Mouse (Mus musculus): ENCODE measurements around the gene Cdca4. TPM values are rescaled to one million over a fixed set of nuclear protein-coding genes. Genes with fewer than 3 reads are reported as not detected.

Gene Cdca4
- total and polyA plus RNA-seq, 3 experiments = 78.0 to 128 (median 78.0) TPM

- Histone ChIP-seq H3K27ac (ENCODE audit: insufficient read depth, low read depth) (no peak overlapping the region), H3K9ac (ENCODE audit: insufficient read depth, low read depth) (no peak overlapping the region), H3K79me2 (replicated peaks; ENCODE audit: control insufficient read depth, extremely low read depth, insufficient read depth, poor library complexity, severe bottlenecking) (no peaks in the 10 kb centered on the region), H3K4me3 (replicated peaks in 1 of 3; ENCODE audit: low read depth in 2 of 3, low read length in 2 of 3, poor library complexity in 1 of 3) (no peak overlapping the region), H3K4me2 (ENCODE audit: insufficient read depth, low read depth, poor library complexity, severe bottlenecking) (no peak overlapping the region), H3K4me1 (ENCODE audit: control insufficient read depth in 1 of 2, insufficient read depth in 2 of 2) (no peaks in the 10 kb centered on the region), H3K27me3 (replicated peaks) (no peaks in the 10 kb centered on the region), H3K36me3 (replicated peaks in 1 of 2; ENCODE audit: control insufficient read depth in 1 of 2, insufficient read depth in 1 of 2, low read length in 1 of 2) (peaks cover 14 to 44% of the 10 kb centered on the region in 2 experiments), H3K9me3 (replicated peaks; ENCODE audit: low read length) (peaks cover 39% of the 10 kb centered on the region)
- TF ChIP-seq KAT2A (IDR thresholded peaks at IDR 0.05; ENCODE audit: insufficient replicate concordance, low read length) = no peak
- TF ChIP-seq ZKSCAN1 (IDR thresholded peaks at IDR 0.05; ENCODE audit: borderline replicate concordance, low read depth, low read length) = no peak
- no peak for TF ChIP-seq MXI1 (IDR thresholded peaks at IDR 0.05; ENCODE audit: low read depth, low read length)
- TF ChIP-seq NELFE (IDR thresholded peaks at IDR 0.05; ENCODE audit: low read depth, low read length) = no peak
- no peak for TF ChIP-seq JUND (conservative IDR thresholded peaks at IDR 0.05; ENCODE audit: low read depth, low read length)
- TF ChIP-seq CHD1 (IDR thresholded peaks at IDR 0.05; ENCODE audit: low read depth, low read length) = no peak
- TF ChIP-seq JUN (IDR thresholded peaks at IDR 0.05; ENCODE audit: insufficient read depth, low read depth, low read length) = no peak
- no peak for TF ChIP-seq PAX5 (IDR thresholded peaks at IDR 0.05; ENCODE audit: low read length)
- TF ChIP-seq CTCF (conservative IDR thresholded peaks at IDR 0.05 in 1 of 2, IDR thresholded peaks at IDR 0.05 in 1 of 2; ENCODE audit: low read depth in 2 of 2, low read length in 2 of 2) = no peak
- in situ Hi-C loops (cut with MboI; ENCODE audit: low pct_ligation_motif_present, low pct_unique_long_range_greater_than_20kb, low sequenced_read_pairs) = no loop called here
- dilution Hi-C loops (cut with MboI; ENCODE audit: extremely low pct_ligation_motif_present, extremely low pct_unique_long_range_greater_than_20kb, low sequenced_read_pairs) = no loop called here
- DNase-seq (ENCODE audit: extremely low read depth) = no peak
Measured at GRCm38 (mm10) chr12:112774481-112774880, 54.7 kb downstream of the Cdca4 start.

GRCm38 (mm10) chr12:112774026-112774425, 55.2 kb downstream of the Cdca4 start:
- no peak for TF ChIP-seq E2F4 (IDR thresholded peaks at IDR 0.05; ENCODE audit: insufficient replicate concordance, low read depth, low read length)
- TF ChIP-seq RCOR1 (conservative IDR thresholded peaks at IDR 0.05; ENCODE audit: low read depth, low read length) = no peak
- TF ChIP-seq MAZ (IDR thresholded peaks at IDR 0.05; ENCODE audit: low read depth, low read length) = no peak
- no peak for TF ChIP-seq KAT2A (IDR thresholded peaks at IDR 0.05; ENCODE audit: insufficient replicate concordance, low read length)
- no peak for TF ChIP-seq IRF4 (IDR thresholded peaks at IDR 0.05; ENCODE audit: low read depth, low read length)
- no peak for TF ChIP-seq MAFK (IDR thresholded peaks at IDR 0.05; ENCODE audit: insufficient replicate concordance, low read length)
- no peak for TF ChIP-seq ZNF384 (IDR thresholded peaks at IDR 0.05; ENCODE audit: low read depth, low read length)
- no peak for TF ChIP-seq ETS1 (conservative IDR thresholded peaks at IDR 0.05; ENCODE audit: low read depth, low read length)
- no peak for TF ChIP-seq HCFC1 (IDR thresholded peaks at IDR 0.05; ENCODE audit: low read depth, low read length)
- no peak for TF ChIP-seq ELF1 (IDR thresholded peaks at IDR 0.05; ENCODE audit: low read depth, low read length)
- no peak for TF ChIP-seq EP300 (IDR thresholded peaks at IDR 0.05; ENCODE audit: low read length)
- no peak for TF ChIP-seq RAD21 (IDR thresholded peaks at IDR 0.05; ENCODE audit: low read depth, low read length)
- Histone ChIP-seq H3K79me2 (replicated peaks; ENCODE audit: control insufficient read depth, extremely low read depth, insufficient read depth, poor library complexity, severe bottlenecking) (no peaks in the 10 kb centered on the region), H3K36me3 (replicated peaks in 1 of 2; ENCODE audit: control insufficient read depth in 1 of 2, insufficient read depth in 1 of 2, low read length in 1 of 2) (peaks cover 19 to 49% of the 10 kb centered on the region in 2 experiments), H3K27me3 (replicated peaks) (no peaks in the 10 kb centered on the region), H3K4me3 (replicated peaks in 1 of 3; ENCODE audit: low read depth in 2 of 3, low read length in 2 of 3, poor library complexity in 1 of 3) (no peak overlapping the region), H3K9me3 (replicated peaks; ENCODE audit: low read length) (peaks cover 39% of the 10 kb centered on the region), H3K4me2 (ENCODE audit: insufficient read depth, low read depth, poor library complexity, severe bottlenecking) (no peak overlapping the region), H3K9ac (ENCODE audit: insufficient read depth, low read depth) (no peak overlapping the region), H3K4me1 (ENCODE audit: control insufficient read depth in 1 of 2, insufficient read depth in 2 of 2) (no peaks in the 10 kb centered on the region), H3K27ac (ENCODE audit: insufficient read depth, low read depth) (no peak overlapping the region)
- dilution Hi-C loops (cut with MboI; ENCODE audit: extremely low pct_ligation_motif_present, extremely low pct_unique_long_range_greater_than_20kb, low sequenced_read_pairs) (no loop called here), in situ Hi-C loops (cut with MboI; ENCODE audit: low pct_ligation_motif_present, low pct_unique_long_range_greater_than_20kb, low sequenced_read_pairs) (no loop called here)
- no peak for DNase-seq (ENCODE audit: extremely low read depth)
